Comparison of ENCODE assay signal across 24 mouse cellular contexts in the genomic region with DNA sequence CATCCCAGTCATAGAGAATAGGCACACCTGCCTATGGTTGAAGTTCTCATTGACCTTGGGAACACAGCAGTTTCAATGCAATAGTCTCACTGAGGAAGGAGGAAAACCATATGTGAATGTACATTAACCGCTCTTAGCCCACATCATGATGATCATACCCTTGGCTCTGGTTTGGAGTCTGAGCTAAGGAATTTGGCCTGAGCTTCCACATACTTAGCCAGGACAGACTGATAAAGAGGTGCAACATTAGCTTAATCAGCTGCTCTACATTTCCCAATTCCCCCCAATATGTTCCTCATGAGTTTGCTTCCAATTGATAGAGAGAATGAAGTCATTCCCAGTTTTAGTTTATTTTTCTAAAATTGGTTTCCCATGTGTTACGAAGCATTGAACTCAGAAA.
DNase-seq lines count a peak whose midpoint lies in the region; ATAC-seq and TF ChIP-seq lines count a peak whose summit lies in the region.
"Had no signal": no experiment of that assay in that cellular context is flagged by ENCODE, and none has a peak within 500 bp of the region (broad histone marks: within the 10 kb centered on the region; RNA-seq: fewer than 3 reads in every experiment).

No protein-coding gene starts in this region.

- no peaks in the 10 kb centered on the region for H3K4me1 ChIP-seq in forebrain, embryonic 16.5 days (replicated peaks; ENCODE audit: control insufficient read depth, insufficient read depth, low read length)
- no peaks in the 10 kb centered on the region for H3K4me1 ChIP-seq in forebrain, embryonic 12.5 days
- no peaks in the 10 kb centered on the region for H3K4me1 ChIP-seq in lung, embryonic 14.5 days (ENCODE audit: insufficient read depth)
- H3K4me1 ChIP-seq in lung, postnatal 0 days (ENCODE audit: insufficient read depth, low read depth, low read length), result no peaks in the 10 kb centered on the region
- no peaks in the 10 kb centered on the region for H3K4me1 ChIP-seq in lung, adult 2 months (ENCODE audit: control insufficient read depth, insufficient read depth, low read length)
- H3K4me1 ChIP-seq: heart, embryonic 12.5 days; heart, embryonic 15.5 days; hindbrain, embryonic 10.5 days; hindbrain, embryonic 13.5 days had no signal

- H3K4me3 ChIP-seq in forebrain, embryonic 16.5 days (replicated peaks; ENCODE audit: low read length), result no peak overlapping the region
- H3K4me3 ChIP-seq in forebrain, embryonic 12.5 days (replicated peaks), result no peak overlapping the region
- H3K4me3 ChIP-seq in lung, embryonic 14.5 days (ENCODE audit: low read depth, low read length), result no peak overlapping the region
- H3K4me3 ChIP-seq in lung, postnatal 0 days (ENCODE audit: low read depth, low read length), result no peak overlapping the region
- no peak overlapping the region for H3K4me3 ChIP-seq in lung, adult 2 months (replicated peaks; ENCODE audit: extremely low read depth, low read depth, low read length)
- H3K4me3 ChIP-seq: heart, embryonic 12.5 days; heart, embryonic 15.5 days; hindbrain, embryonic 10.5 days; hindbrain, embryonic 13.5 days had no signal

- no peaks in the 10 kb centered on the region for H3K36me3 ChIP-seq in forebrain, embryonic 16.5 days (ENCODE audit: control insufficient read depth, insufficient read depth)
- H3K36me3 ChIP-seq in forebrain, embryonic 12.5 days (replicated peaks), result no peaks in the 10 kb centered on the region
- no peaks in the 10 kb centered on the region for H3K36me3 ChIP-seq in lung, embryonic 14.5 days (ENCODE audit: insufficient read depth)
- no peaks in the 10 kb centered on the region for H3K36me3 ChIP-seq in lung, postnatal 0 days (ENCODE audit: insufficient read depth, low read length)
- H3K36me3 ChIP-seq: heart, embryonic 12.5 days; heart, embryonic 15.5 days; hindbrain, embryonic 10.5 days; hindbrain, embryonic 13.5 days had no signal

- no peak overlapping the region for H3K27ac ChIP-seq in forebrain, embryonic 16.5 days (ENCODE audit: low read length)
- no peak overlapping the region for H3K27ac ChIP-seq in forebrain, embryonic 12.5 days
- no peak overlapping the region for H3K27ac ChIP-seq in lung, embryonic 14.5 days (ENCODE audit: low read depth)
- no peak overlapping the region for H3K27ac ChIP-seq in lung, postnatal 0 days (ENCODE audit: low read length)
- H3K27ac ChIP-seq: heart, embryonic 15.5 days; hindbrain, embryonic 10.5 days; hindbrain, embryonic 13.5 days had no signal

- no peak for TF ChIP-seq POLR2A in lung, adult 2 months (IDR thresholded peaks at IDR 0.05; ENCODE audit: borderline replicate concordance, extremely low read depth, low read depth, low read length)

- H3K27me3 ChIP-seq in forebrain, embryonic 16.5 days (replicated peaks; ENCODE audit: control insufficient read depth, insufficient read depth, low read length), result no peaks in the 10 kb centered on the region
- H3K27me3 ChIP-seq in forebrain, embryonic 12.5 days, result no peaks in the 10 kb centered on the region
- no peaks in the 10 kb centered on the region for H3K27me3 ChIP-seq in lung, embryonic 14.5 days (ENCODE audit: insufficient read depth, low read length)
- no peaks in the 10 kb centered on the region for H3K27me3 ChIP-seq in lung, postnatal 0 days (replicated peaks; ENCODE audit: insufficient read depth, low read length)
- H3K27me3 ChIP-seq: heart, embryonic 12.5 days; heart, embryonic 15.5 days; hindbrain, embryonic 13.5 days had no signal

- 76% methylated on average over 2 of the region's 2 CpGs for WGBS in forebrain, embryonic 16.5 days
- WGBS in forebrain, embryonic 12.5 days, result 93% methylated on average over 2 of the region's 2 CpGs
- WGBS in lung, embryonic 14.5 days, result 65% methylated on average over 2 of the region's 2 CpGs
- WGBS in lung, postnatal 0 days, result 63% methylated on average over 2 of the region's 2 CpGs
- WGBS in lung, adult 2 months, result 62% methylated on average over 2 of the region's 2 CpGs

- ATAC-seq in forebrain, embryonic 16.5 days, result peak; percentile 64; the same call in 1 of the 2 replicates
- ATAC-seq in forebrain, embryonic 12.5 days (ENCODE audit: low FRiP score), result no peak
- peak; percentile 86; the same call in 1 of the 2 replicates for ATAC-seq in lung, embryonic 14.5 days (ENCODE audit: insufficient read depth)
- peak; percentile 79 for ATAC-seq in lung, postnatal 0 days
- ATAC-seq: CD4-positive, CD25-positive, alpha-beta regulatory T cell, adult 4 months; hindbrain, embryonic 16.5 days had no signal

- H3K9me3 ChIP-seq in forebrain, embryonic 16.5 days (ENCODE audit: control insufficient read depth, low read length), result no peaks in the 10 kb centered on the region
- no peaks in the 10 kb centered on the region for H3K9me3 ChIP-seq in forebrain, embryonic 12.5 days
- H3K9me3 ChIP-seq in lung, embryonic 14.5 days (ENCODE audit: low read depth, low read length), result no peaks in the 10 kb centered on the region
- no peaks in the 10 kb centered on the region for H3K9me3 ChIP-seq in lung, postnatal 0 days (ENCODE audit: low read length)
- H3K9me3 ChIP-seq: heart, embryonic 12.5 days; heart, embryonic 15.5 days; hindbrain, embryonic 10.5 days; hindbrain, embryonic 13.5 days had no signal

- H3K9ac ChIP-seq in forebrain, embryonic 16.5 days (replicated peaks; ENCODE audit: low read depth, low read length), result no peak overlapping the region
- no peak overlapping the region for H3K9ac ChIP-seq in forebrain, embryonic 12.5 days
- no peak overlapping the region for H3K9ac ChIP-seq in lung, embryonic 14.5 days
- H3K9ac ChIP-seq in lung, postnatal 0 days (replicated peaks; ENCODE audit: low read depth), result no peak overlapping the region
- H3K9ac ChIP-seq: heart, embryonic 12.5 days; heart, embryonic 15.5 days; hindbrain, embryonic 13.5 days had no signal

- DNase-seq in lung, embryonic 14.5 days, result peak; percentile 65
- no peak for DNase-seq in lung, postnatal 4 days
- DNase-seq in lung, postnatal 0 days (ENCODE audit: low spot score), result peak; percentile 64
- DNase-seq in lung, adult 2 months, result no peak
- DNase-seq in lung, postnatal 36 days, result peak; percentile 5
- DNase-seq in kidney, postnatal 4 days, result no peak
- DNase-seq: adrenal gland, adult 2 months; adrenal gland, postnatal 14 days; cerebellum, adult 11-12 months; cerebellum, adult 8-10 months; cerebellum, postnatal 10 days; cerebellum, postnatal 36 days; gastrocnemius, postnatal 25 days; heart, adult 18-20 months; heart, postnatal 10 days; heart, postnatal 36 days had no signal

- no peak overlapping the region for H3K4me2 ChIP-seq in forebrain, embryonic 16.5 days (ENCODE audit: low read length)
- H3K4me2 ChIP-seq in forebrain, embryonic 12.5 days, result no peak overlapping the region
- H3K4me2 ChIP-seq in lung, embryonic 14.5 days, result no peak overlapping the region
- H3K4me2 ChIP-seq in lung, postnatal 0 days (replicated peaks; ENCODE audit: low read depth, low read length), result no peak overlapping the region
- H3K4me2 ChIP-seq: heart, embryonic 12.5 days; heart, embryonic 15.5 days; hindbrain, embryonic 13.5 days had no signal

- no peak for TF ChIP-seq CTCF in lung, embryonic 14.5 days (IDR thresholded peaks at IDR 0.05; ENCODE audit: low read depth)
- TF ChIP-seq CTCF in lung, postnatal 0 days (IDR thresholded peaks at IDR 0.05), result no peak
- no peak for TF ChIP-seq CTCF in lung, adult 2 months (IDR thresholded peaks at IDR 0.05; ENCODE audit: insufficient read depth, low read length)

- peak; percentile 65 for TF ChIP-seq EP300 in lung, postnatal 0 days (IDR thresholded peaks at IDR 0.05)

Comparison
In these comparisons a context has a peak if more than half of its experiments do, and no peak if none do; other contexts are left out.
1. DNase-seq: peak in lung, embryonic 14.5 days (single experiment), lung, postnatal 0 days (single experiment) and lung, postnatal 36 days (single experiment); none in lung, postnatal 4 days (0 of 2), lung, adult 2 months (single experiment) and kidney, postnatal 4 days (0 of 2).